Mouse (Mus musculus) gonadal fat pad, adult 2 months (tissue): ENCODE measurements around the gene Spag9. TPM values are rescaled to one million over a fixed set of nuclear protein-coding genes. Genes with fewer than 3 reads are reported as not detected.

Experiments
- DNase-seq: peaks from one replicate; pipeline ENCODE4 v3.0.0-alpha.2; 2012; ENCODE audit warnings: low read depth
- polyA plus RNA-seq: library from polyadenylated mRNA; depleted of rRNA; stranded (reverse); fragments of >200 nt; gene quantifications from 2 replicates; pipeline ENCODE4 v1.2.3, GENCODE M21; 2012

The Spag9 gene
- polyA plus RNA-seq, 1 experiment = 25.7 TPM

GRCm38 (mm10) chr11:94054176-94054575 is 58.3 kb downstream of the Spag9 start:
- DNase-seq = no peak

- DNase-seq = no peak
Observed at GRCm38 (mm10) chr11:94054901-94055300, 59.0 kb downstream of the Spag9 start.

GRCm38 (mm10) chr11:94063941-94064340 is 68.0 kb downstream of the Spag9 start:
- no peak for DNase-seq

DNA sequence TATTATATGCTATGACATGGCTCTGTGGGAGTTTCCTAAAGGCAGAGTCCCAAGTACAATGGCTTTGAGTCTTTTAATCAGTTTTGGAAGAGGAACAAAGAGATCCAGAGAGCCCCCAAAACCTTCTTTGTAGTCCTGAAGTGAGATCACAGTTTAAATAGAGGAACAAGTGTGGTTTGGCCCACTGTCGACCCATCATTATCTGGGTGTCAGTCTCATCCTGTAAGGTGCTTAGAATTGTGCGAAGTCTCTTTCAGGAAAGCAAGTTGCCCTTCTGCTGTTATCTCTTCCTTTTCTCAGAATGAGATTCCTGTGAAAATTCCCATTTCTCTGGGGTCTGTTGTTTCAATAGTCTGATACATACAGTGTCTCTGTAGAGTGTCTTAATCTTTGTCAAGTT is 74.6 kb downstream of the Spag9 start:
- DNase-seq = no peak

- DNase-seq = no peak
Observed at GRCm38 (mm10) chr11:94073283-94073682, 77.4 kb downstream of the Spag9 start.

GRCm38 (mm10) chr11:94086966-94087365 is 91.1 kb downstream of the Spag9 start:
- DNase-seq = peak; percentile 20

- no peak for DNase-seq
Observed at GRCm38 (mm10) chr11:94090496-94090895, 94.6 kb downstream of the Spag9 start.

- DNase-seq = no peak
Observed at GRCm38 (mm10) chr11:94097489-94097888, 101.6 kb downstream of the Spag9 start.

- no peak for DNase-seq
Observed at GRCm38 (mm10) chr11:94098840-94099239, 102.9 kb downstream of the Spag9 start.

- no peak for DNase-seq
Observed at GRCm38 (mm10) chr11:94113795-94114194, 117.9 kb downstream of the Spag9 start.

GRCm38 (mm10) chr11:94115408-94115807 is 119.5 kb downstream of the Spag9 start:
- DNase-seq = no peak

DNA sequence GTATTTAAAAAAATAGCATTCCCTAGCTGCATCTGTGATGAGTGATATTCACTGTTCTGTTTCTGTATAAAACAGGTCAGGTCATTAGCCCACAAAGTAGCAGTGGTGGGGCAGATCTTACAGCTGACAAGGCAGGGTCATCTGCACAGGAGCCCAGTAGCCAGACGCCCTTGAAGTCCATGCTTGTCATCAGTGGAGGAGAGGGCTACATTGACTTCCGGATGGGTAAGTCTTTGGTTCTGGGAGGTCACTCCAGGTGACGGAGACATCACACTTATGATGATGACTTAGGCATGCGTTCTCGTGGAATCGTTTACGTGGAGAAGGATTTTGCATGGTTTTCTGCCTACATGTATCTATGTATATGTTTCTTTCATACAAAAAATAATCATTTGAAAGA is 120.8 kb downstream of the Spag9 start:
- DNase-seq = no peak

DNA sequence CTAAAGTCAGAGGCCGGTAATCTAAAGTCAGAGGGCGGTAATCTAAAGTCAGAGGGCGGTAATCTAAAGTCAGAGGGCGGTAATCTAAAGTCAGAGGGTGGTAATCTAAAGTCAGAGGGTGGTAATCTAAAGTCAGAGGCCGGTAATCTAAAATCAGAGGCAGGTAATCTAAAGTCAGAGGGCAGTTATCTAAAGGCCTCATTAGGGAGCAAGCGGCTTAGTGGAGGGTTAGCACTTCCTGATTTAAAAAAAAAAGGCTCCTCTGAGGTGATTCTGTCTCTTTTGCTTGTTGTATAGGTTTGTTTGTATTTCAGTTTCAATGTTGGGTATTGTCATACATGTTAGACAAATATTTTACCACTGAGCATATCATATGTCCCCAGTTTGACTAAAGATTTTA is 121.9 kb downstream of the Spag9 start:
- no peak for DNase-seq

GRCm38 (mm10) chr11:94118612-94119011 is 122.7 kb downstream of the Spag9 start:
- DNase-seq = no peak

GRCm38 (mm10) chr11:94120690-94121089 is 124.8 kb downstream of the Spag9 start:
- DNase-seq = no peak

GRCm38 (mm10) chr11:94121501-94121900 is 125.6 kb downstream of the Spag9 start:
- no peak for DNase-seq

DNA sequence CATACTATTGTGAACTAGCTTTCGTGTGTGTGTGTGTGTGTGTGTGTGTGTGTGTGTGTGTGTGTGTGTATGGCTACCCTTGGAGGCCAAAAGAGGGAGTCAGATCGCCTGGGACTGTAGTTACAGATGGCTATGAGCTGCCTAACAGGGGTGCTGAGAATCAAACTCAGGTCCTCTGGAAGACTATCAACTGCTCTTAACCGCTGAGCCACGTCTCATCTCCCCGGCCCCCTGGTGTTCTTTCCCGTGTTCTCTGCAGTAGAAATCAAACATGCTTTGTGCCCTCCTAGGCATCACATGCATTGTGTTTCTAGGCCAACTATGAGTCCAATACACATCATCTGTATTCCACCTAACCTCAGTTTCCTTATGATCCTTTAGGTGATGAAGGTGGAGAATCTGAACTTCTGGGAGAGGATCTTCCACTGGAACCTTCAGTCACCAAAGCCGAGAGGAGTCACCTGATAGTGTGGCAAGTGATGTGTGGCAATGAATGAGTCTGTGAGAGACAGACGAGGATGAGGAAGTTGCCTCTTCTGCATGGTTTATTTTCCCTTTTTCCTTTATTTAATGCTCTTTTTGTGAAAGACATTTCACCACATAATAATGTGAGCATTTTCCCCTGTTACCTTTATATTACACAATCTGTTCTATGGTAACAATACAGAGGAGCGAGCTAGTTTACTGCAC is 126.6 kb downstream of the Spag9 start:
- no peak for DNase-seq

- DNase-seq = no peak
Observed at GRCm38 (mm10) chr11:94126701-94127100, 130.8 kb downstream of the Spag9 start.

DNA sequence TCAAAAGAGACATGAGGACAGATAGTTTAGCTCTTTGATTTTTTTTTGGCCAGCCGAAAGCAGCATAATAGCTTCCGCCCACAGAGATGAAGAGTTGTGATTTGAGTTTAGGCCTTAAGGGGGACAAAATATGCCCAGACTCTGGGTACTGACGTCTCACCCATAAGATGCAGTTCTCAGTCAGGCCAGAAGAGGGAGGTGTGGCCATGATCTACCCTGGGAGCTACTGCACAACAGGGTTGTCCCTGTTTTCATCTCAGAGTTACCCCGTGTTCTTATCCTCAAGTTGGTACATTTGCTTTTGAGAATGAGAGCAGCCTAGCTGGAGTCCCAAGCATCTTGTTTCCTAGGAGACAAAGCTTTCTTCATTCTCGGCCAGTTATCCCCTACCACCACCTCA is 132.1 kb downstream of the Spag9 start:
- no peak for DNase-seq

GRCm38 (mm10) chr11:94128506-94128905 is 132.6 kb downstream of the Spag9 start:
- DNase-seq = no peak

GRCm38 (mm10) chr11:94129261-94130059 is 133.6 kb downstream of the Spag9 start:
- DNase-seq = no peak

- no peak for DNase-seq
Observed at GRCm38 (mm10) chr11:94130118-94131095, 134.5 kb downstream of the Spag9 start.
